Mouse (Mus musculus): ENCODE results near the gene Capza1.
"Not testable (repeated sequence)": the region's sequence is repeated elsewhere in the genome, so short reads cannot be mapped to it uniquely, and the experiment has no call there.

DNA sequence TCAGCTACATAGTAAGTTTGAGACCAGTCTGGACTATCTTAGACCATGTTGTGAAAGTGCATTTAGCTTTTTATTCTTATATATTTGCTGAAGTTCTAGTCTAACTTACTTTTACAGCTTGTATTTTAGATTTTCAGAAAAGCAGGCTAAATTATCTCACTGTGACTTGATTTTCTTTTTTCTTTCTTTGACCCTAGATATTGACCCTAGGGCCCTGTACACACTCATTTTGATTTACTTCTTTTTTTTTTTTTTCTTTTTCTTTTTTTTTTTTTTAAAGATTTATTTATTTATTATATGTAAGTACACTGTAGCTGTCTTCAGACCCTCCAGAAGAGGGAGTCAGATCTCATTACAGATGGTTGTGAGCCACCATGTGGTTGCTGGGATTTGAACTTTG lies 2.4 kb upstream of the Capza1 start:
- not testable (repeated sequence) for TF ChIP-seq CTCF (IDR thresholded peaks at IDR 0.05; ENCODE audit: borderline replicate concordance, control insufficient read depth, extremely low read depth, insufficient read depth, low read length, poor library complexity); POLR2A (IDR thresholded peaks at IDR 0.05; ENCODE audit: control insufficient read depth, extremely low read depth, insufficient read depth, low read length, poor library complexity)
